Mouse (Mus musculus) lung, adult 18-20 months (tissue): Measurements from ENCODE around the gene Tmem218.

Experiments
- DNase-seq, 2 experiments: peaks; one replicate each; pipeline ENCODE4 v3.0.0; 2022; ENCODE audit warnings: mixed read lengths in 2 of 2

Gene Tmem218

GRCm38 (mm10) chr9:37232201-37233195 lies 24.5 kb downstream of the Tmem218 start:
- peak in 1 of 2 experiments; percentile 8 for DNase-seq

- no peak for DNase-seq
Measured at GRCm38 (mm10) chr9:37235951-37236737, 28.1 kb downstream of the Tmem218 start.

GRCm38 (mm10) chr9:37242764-37243163 lies 34.7 kb downstream of the Tmem218 start:
- no peak for DNase-seq

GRCm38 (mm10) chr9:37244600-37244999 lies 36.6 kb downstream of the Tmem218 start:
- no peak for DNase-seq

- DNase-seq, result no peak
Measured at GRCm38 (mm10) chr9:37245404-37245803, 37.4 kb downstream of the Tmem218 start.

- no peak for DNase-seq
Measured at GRCm38 (mm10) chr9:37245810-37246209, 37.8 kb downstream of the Tmem218 start.

GRCm38 (mm10) chr9:37247429-37247828 lies 39.4 kb downstream of the Tmem218 start:
- peak; percentile 41 to 52 for DNase-seq

- DNase-seq, result no peak
Measured at GRCm38 (mm10) chr9:37248381-37248906, 40.4 kb downstream of the Tmem218 start.

GRCm38 (mm10) chr9:37249976-37250375 lies 42.0 kb downstream of the Tmem218 start:
- no peak for DNase-seq

GRCm38 (mm10) chr9:37250631-37251030 lies 42.6 kb downstream of the Tmem218 start:
- DNase-seq, result no peak

- DNase-seq, result no peak
Measured at GRCm38 (mm10) chr9:37254531-37255110, 46.6 kb downstream of the Tmem218 start.

- DNase-seq, result peak; percentile 65 to 70
Measured at GRCm38 (mm10) chr9:37255149-37255888, 47.3 kb downstream of the Tmem218 start, which contains the start of gene Slc37a2. TSS of gene Slc37a2 (minus strand) at chr9:37255738.

GRCm38 (mm10) chr9:37255889-37256225 lies 47.8 kb downstream of the Tmem218 start:
- peak; percentile 46 to 47 for DNase-seq

GRCm38 (mm10) chr9:37266622-37267021 lies 58.6 kb downstream of the Tmem218 start:
- no peak for DNase-seq
